Mouse (Mus musculus) megakaryocyte, embryonic 14.5 days (primary cell): Measurements from ENCODE around the gene Agbl1.

ENCODE experiments used
- FLI1 ChIP-seq: IDR thresholded peaks from 2 replicates; pipeline ENCODE4 v1.6.1; 2012; ENCODE audit warnings: low read length, inconsistent platforms, mixed read lengths
- GATA1 ChIP-seq: IDR thresholded peaks from 3 replicates; pipeline ENCODE4 v1.6.1; 2012; ENCODE audit warnings: mixed read lengths, low read length, inconsistent platforms, borderline replicate concordance

DNA sequence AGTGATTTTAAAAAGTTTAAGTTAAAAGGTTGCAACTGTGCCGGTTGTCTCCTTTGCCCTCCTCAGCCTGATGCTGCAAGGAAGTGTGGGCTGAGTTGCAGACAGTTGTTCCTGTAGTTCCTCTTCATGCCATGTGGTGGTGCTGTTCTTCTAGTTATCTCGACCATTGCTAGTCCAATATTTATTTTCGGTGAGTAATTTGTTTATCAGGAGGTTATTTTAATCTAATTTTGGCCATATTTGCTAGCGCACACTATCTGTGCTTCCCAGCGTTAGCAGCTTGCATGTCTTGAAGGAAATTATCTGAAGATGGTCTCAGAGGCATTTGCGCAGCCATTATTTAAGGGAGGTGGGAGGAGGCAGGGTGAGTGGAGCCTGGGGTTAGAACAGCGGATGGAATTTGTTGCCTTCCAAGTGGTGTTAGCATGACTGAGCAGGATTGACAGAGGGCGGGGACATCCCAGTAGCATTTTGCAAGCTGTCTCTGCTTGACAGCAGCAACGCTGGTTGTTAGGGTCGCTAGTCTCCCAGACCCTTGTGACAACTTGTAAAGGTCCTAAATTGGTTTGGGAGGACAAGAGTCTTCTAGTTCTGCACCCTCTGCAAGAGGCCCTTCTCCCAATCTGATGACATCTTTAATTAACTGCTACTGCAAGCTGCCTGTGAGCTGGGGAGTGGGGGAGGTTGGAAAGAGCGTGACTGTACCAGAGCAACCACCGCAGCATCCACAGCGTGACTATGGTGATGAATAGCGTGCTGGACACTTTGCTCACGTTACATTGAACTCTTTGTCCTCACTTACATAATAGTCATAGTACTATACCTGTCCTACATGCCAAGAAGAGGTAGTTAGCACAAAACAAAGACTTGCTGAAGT is 163.5 kb downstream of the Agbl1 start:
- TF ChIP-seq GATA1 (no peak), FLI1 (no peak)
